Mouse (Mus musculus) hindbrain, embryonic 16.5 days (tissue): Measurements from ENCODE around the gene Adipoq. TPM values are rescaled to one million over a fixed set of nuclear protein-coding genes. Genes with fewer than 3 reads are reported as not detected.
"Not testable (repeated sequence)": the region's sequence is repeated elsewhere in the genome, so short reads cannot be mapped to it uniquely, and the experiment has no call there.

ENCODE experiments used
- ATAC-seq: fragments of 200-750 bp; cut with Nextera tagmentation; 2 replicates; pipeline ENCODE4 v1.8.0; 2017; ENCODE audit warnings: moderate TSS enrichment, moderate library complexity
- H3K27ac ChIP-seq: fragments of 300-500 bp; sonication (generic); 2 replicates; pipeline ENCODE4 v1.5.1; 2014; ENCODE audit warnings: low read depth, mild to moderate bottlenecking, control low read depth, low read length, moderate library complexity
- H3K27me3 ChIP-seq: fragments of 300-500 bp; sonication (generic); replicated peaks from 2 replicates; pipeline ENCODE4 v1.6.1; 2014; ENCODE audit warnings: low read length; ENCODE audit not compliant: control insufficient read depth, insufficient read depth
- H3K36me3 ChIP-seq: fragments of 300-500 bp; sonication (generic); 2 replicates; pipeline ENCODE4 v1.6.1; 2014; ENCODE audit warnings: mild to moderate bottlenecking, low read length, moderate library complexity, mixed read lengths; ENCODE audit not compliant: control insufficient read depth, insufficient read depth
- H3K4me1 ChIP-seq: fragments of 300-500 bp; sonication (generic); 2 replicates; pipeline ENCODE4 v1.6.1; 2014; ENCODE audit warnings: low read depth, low read length; ENCODE audit not compliant: control insufficient read depth, insufficient read depth
- H3K4me2 ChIP-seq: fragments of 300-500 bp; sonication (generic); 2 replicates; pipeline ENCODE4 v1.6.1; 2014; ENCODE audit warnings: mild to moderate bottlenecking, low read length, control low read depth, moderate library complexity
- H3K4me3 ChIP-seq: fragments of 300-500 bp; sonication (generic); 2 replicates; pipeline ENCODE4 v1.5.1; 2014; ENCODE audit warnings: mild to moderate bottlenecking, low read length, control low read depth, moderate library complexity
- H3K9ac ChIP-seq: fragments of 300-500 bp; sonication (generic); 2 replicates; pipeline ENCODE4 v1.6.1; 2014; ENCODE audit warnings: low read depth, mild to moderate bottlenecking, control low read depth, low read length, moderate library complexity
- H3K9me3 ChIP-seq: fragments of 300-500 bp; sonication (generic); 2 replicates; pipeline ENCODE4 v1.6.1; 2014; ENCODE audit warnings: mild to moderate bottlenecking, low read length, moderate library complexity; ENCODE audit not compliant: control insufficient read depth
- WGBS: fragments of 180-500 bp; shearing (Covaris S2); extraction: QIAGEN DNeasy Blood & Tissue Kit; methylation state at CpG from one replicate; pipeline ENCODE4 v1.1.7; 2014; 5-methylcytosine and 5-hydroxymethylcytosine counted together
- polyA plus RNA-seq: library from polyadenylated mRNA; unstranded; fragments of >200 nt; fragmentation: Nextera tagmentation; extraction: Ambion mirVana; gene quantifications from 2 replicates; pipeline ENCODE4 v1.2.1, GENCODE M21; 2015

Gene Adipoq
- polyA plus RNA-seq, 1 experiment from 2014 or later = not detected

- Histone ChIP-seq H3K9ac (no peak overlapping the region), H3K4me3 (no peak overlapping the region), H3K27me3 (no peaks in the 10 kb centered on the region), H3K4me2 (no peak overlapping the region), H3K4me1 (no peaks in the 10 kb centered on the region), H3K27ac (no peak overlapping the region), H3K9me3 (no peaks in the 10 kb centered on the region), H3K36me3 (no peaks in the 10 kb centered on the region)
- 94% methylated on average over 1 of the region's 1 CpGs for WGBS
- no peak for ATAC-seq
Measured at GRCm38 (mm10) chr16:23166646-23167045, 20.3 kb downstream of the Adipoq start.

- no peak for ATAC-seq
- Histone ChIP-seq H3K4me3 (no peak overlapping the region), H3K27ac (no peak overlapping the region), H3K9ac (no peak overlapping the region), H3K4me1 (no peaks in the 10 kb centered on the region), H3K27me3 (no peaks in the 10 kb centered on the region), H3K9me3 (no peaks in the 10 kb centered on the region), H3K36me3 (no peaks in the 10 kb centered on the region), H3K4me2 (no peak overlapping the region)
- WGBS = 75% methylated on average over 5 of the region's 5 CpGs
Measured at GRCm38 (mm10) chr16:23167079-23167478, 20.7 kb downstream of the Adipoq start.

GRCm38 (mm10) chr16:23170813-23171212 is 24.5 kb downstream of the Adipoq start:
- peaks cover 2% of the 10 kb centered on the region; the same call in 1 of the 2 replicates for H3K9me3 ChIP-seq
- WGBS = 92% methylated on average over 3 of the region's 3 CpGs
- H3K36me3 ChIP-seq = no peaks in the 10 kb centered on the region
- H3K27ac ChIP-seq = no peak overlapping the region
- H3K4me1 ChIP-seq = no peaks in the 10 kb centered on the region
- H3K27me3 ChIP-seq = no peaks in the 10 kb centered on the region
- no peak for ATAC-seq
- H3K4me2 ChIP-seq = no peak overlapping the region
- no peak overlapping the region for H3K9ac ChIP-seq
- H3K4me3 ChIP-seq = no peak overlapping the region

GRCm38 (mm10) chr16:23173904-23174303 is 27.6 kb downstream of the Adipoq start:
- H3K9ac ChIP-seq = no peak overlapping the region
- H3K9me3 ChIP-seq = peaks cover 2% of the 10 kb centered on the region; the same call in 1 of the 2 replicates
- 94% methylated on average over 5 of the region's 5 CpGs for WGBS
- H3K4me1 ChIP-seq = no peaks in the 10 kb centered on the region
- no peak overlapping the region for H3K4me2 ChIP-seq
- no peak overlapping the region for H3K4me3 ChIP-seq
- no peak overlapping the region for H3K27ac ChIP-seq
- ATAC-seq = no peak
- no peaks in the 10 kb centered on the region for H3K36me3 ChIP-seq
- H3K27me3 ChIP-seq = no peaks in the 10 kb centered on the region

GRCm38 (mm10) chr16:23174855-23175254 is 28.5 kb downstream of the Adipoq start:
- H3K27ac ChIP-seq = no peak overlapping the region
- H3K4me3 ChIP-seq = no peak overlapping the region
- H3K36me3 ChIP-seq = no peaks in the 10 kb centered on the region
- no peak overlapping the region for H3K9ac ChIP-seq
- peaks cover 2% of the 10 kb centered on the region; the same call in 1 of the 2 replicates for H3K9me3 ChIP-seq
- no peak for ATAC-seq
- H3K27me3 ChIP-seq = no peaks in the 10 kb centered on the region
- WGBS = 94% methylated on average over 5 of the region's 5 CpGs
- H3K4me2 ChIP-seq = no peak overlapping the region
- no peaks in the 10 kb centered on the region for H3K4me1 ChIP-seq

- Histone ChIP-seq H3K36me3 (no peaks in the 10 kb centered on the region), H3K9ac (no peak overlapping the region), H3K27me3 (no peaks in the 10 kb centered on the region), H3K4me3 (no peak overlapping the region), H3K4me1 (no peaks in the 10 kb centered on the region), H3K4me2 (no peak overlapping the region), H3K9me3 (peaks cover 2% of the 10 kb centered on the region; the same call in 1 of the 2 replicates), H3K27ac (no peak overlapping the region)
- 69% methylated on average over 3 of the region's 3 CpGs for WGBS
- no peak for ATAC-seq
Measured at GRCm38 (mm10) chr16:23175956-23176355, 29.6 kb downstream of the Adipoq start.

- ATAC-seq = no peak
- no peaks in the 10 kb centered on the region for H3K36me3 ChIP-seq
- no peak overlapping the region for H3K9ac ChIP-seq
- no peaks in the 10 kb centered on the region; the same call in 1 of the 2 replicates for H3K9me3 ChIP-seq
- no peaks in the 10 kb centered on the region for H3K27me3 ChIP-seq
- H3K4me2 ChIP-seq = no peak overlapping the region
- 95% methylated on average over 2 of the region's 2 CpGs for WGBS
- no peak overlapping the region for H3K4me3 ChIP-seq
- H3K4me1 ChIP-seq = no peaks in the 10 kb centered on the region
- H3K27ac ChIP-seq = no peak overlapping the region
Measured at GRCm38 (mm10) chr16:23177856-23178255, 31.5 kb downstream of the Adipoq start.

GRCm38 (mm10) chr16:23178796-23179195 is 32.5 kb downstream of the Adipoq start:
- no peak overlapping the region for H3K9ac ChIP-seq
- H3K4me3 ChIP-seq = no peak overlapping the region
- no peaks in the 10 kb centered on the region for H3K27me3 ChIP-seq
- no peaks in the 10 kb centered on the region for H3K36me3 ChIP-seq
- no peak overlapping the region for H3K4me2 ChIP-seq
- no peaks in the 10 kb centered on the region for H3K4me1 ChIP-seq
- ATAC-seq = no peak
- H3K9me3 ChIP-seq = no peaks in the 10 kb centered on the region
- WGBS = 87% methylated on average over 5 of the region's 5 CpGs
- no peak overlapping the region for H3K27ac ChIP-seq

- H3K27me3 ChIP-seq = not testable (repeated sequence)
- 91% methylated on average over 18 of the region's 18 CpGs for WGBS
Measured at GRCm38 (mm10) chr16:23179436-23179835, 33.1 kb downstream of the Adipoq start.

GRCm38 (mm10) chr16:23181054-23181453 is 34.7 kb downstream of the Adipoq start:
- Histone ChIP-seq H3K9me3 (no peaks in the 10 kb centered on the region), H3K9ac (no peak overlapping the region), H3K4me3 (no peak overlapping the region), H3K36me3 (no peaks in the 10 kb centered on the region), H3K27ac (no peak overlapping the region), H3K4me1 (no peaks in the 10 kb centered on the region), H3K27me3 (no peaks in the 10 kb centered on the region), H3K4me2 (no peak overlapping the region)
- ATAC-seq = no peak
- WGBS = 83% methylated on average over 4 of the region's 4 CpGs

More at GRCm38 (mm10) chr16:23179436-23179835, 33.1 kb downstream of the Adipoq start:
- H3K9me3 ChIP-seq, H3K4me2 ChIP-seq, H3K9ac ChIP-seq, ATAC-seq, H3K36me3 ChIP-seq, H3K4me1 ChIP-seq, H3K27ac ChIP-seq, H3K4me3 ChIP-seq: not testable (repeated sequence)
